Mouse (Mus musculus) CH12.LX (cell line): ENCODE measurements at regions not wholly inside any gene's neighbourhood (a gene's known extent, or its start where the extent isn't known, plus 50 kb on each side); places are given as distances from the start of the nearest gene placed in this dataset.

ENCODE experiments used
- DNase-seq: peaks from one replicate; pipeline ENCODE4 v3.0.0-alpha.2; 2013; ENCODE audit errors: extremely low read depth
- H3K27ac ChIP-seq: 2 replicates; pipeline ENCODE4 v1.5.1; 2012; ENCODE audit warnings: low read depth, mild to moderate bottlenecking, control low read depth, moderate library complexity; ENCODE audit not compliant: insufficient read depth
- H3K27me3 ChIP-seq: replicated peaks from 2 replicates; pipeline ENCODE3; 2012; ENCODE audit warnings: inconsistent platforms
- H3K36me3 ChIP-seq, 2 experiments: replicated peaks in 1 of 2; 2 replicates each; pipeline versions ENCODE3 to v1.6.1; 2012; ENCODE audit warnings: inconsistent platforms in 1 of 2, low read length in 1 of 2, mild to moderate bottlenecking in 1 of 2, mixed read lengths in 1 of 2, moderate library complexity in 1 of 2; ENCODE audit not compliant: control insufficient read depth in 1 of 2, insufficient read depth in 1 of 2
- H3K4me1 ChIP-seq, 2 experiments: 2 replicates each; pipeline ENCODE4 v1.6.1; 2012; ENCODE audit warnings: inconsistent platforms in 1 of 2, moderate library complexity in 1 of 2; ENCODE audit not compliant: insufficient read depth in 2 of 2, control insufficient read depth in 1 of 2
- H3K4me2 ChIP-seq: 2 replicates; pipeline ENCODE4 v1.6.1; 2012; ENCODE audit warnings: low read depth, mild to moderate bottlenecking, control low read depth; ENCODE audit not compliant: poor library complexity, insufficient read depth, severe bottlenecking
- H3K4me3 ChIP-seq, 3 experiments: fragments of 150-350 bp in 1 of 3; sonication (generic) in 1 of 3; replicated peaks in 1 of 3; 2 replicates each; pipeline versions ENCODE3 to v1.5.1; 2011 to 2012; ENCODE audit warnings: low read depth in 2 of 3, low read length in 2 of 3, mild to moderate bottlenecking in 2 of 3, moderate library complexity in 2 of 3, control low read depth in 1 of 3, improper control_type of control experiment in 1 of 3, inconsistent platforms in 1 of 3, mixed read lengths in 1 of 3; ENCODE audit not compliant: poor library complexity in 1 of 3
- H3K79me2 ChIP-seq: replicated peaks from 2 replicates; pipeline ENCODE4 v1.6.1; 2012; ENCODE audit warnings: mild to moderate bottlenecking, moderate library complexity; ENCODE audit not compliant: control insufficient read depth, poor library complexity, insufficient read depth, severe bottlenecking; ENCODE audit errors: extremely low read depth
- H3K9ac ChIP-seq: 2 replicates; pipeline ENCODE4 v1.6.1; 2012; ENCODE audit warnings: low read depth, mild to moderate bottlenecking, control low read depth, moderate library complexity; ENCODE audit not compliant: insufficient read depth
- H3K9me3 ChIP-seq: replicated peaks from 2 replicates; pipeline ENCODE3; 2012; ENCODE audit warnings: low read length, inconsistent platforms, mixed read lengths
- CHD1 ChIP-seq: IDR thresholded peaks from 2 replicates; pipeline ENCODE4 v1.6.1; 2012; ENCODE audit warnings: low read depth, low read length, improper control_type of control experiment, inconsistent platforms
- CHD2 ChIP-seq: IDR thresholded peaks from 2 replicates; pipeline ENCODE4 v1.6.1; 2011; ENCODE audit warnings: low read length, improper control_type of control experiment
- CTCF ChIP-seq, 2 experiments: IDR thresholded peaks in 1 of 2; conservative IDR thresholded peaks in 1 of 2; 2 replicates each; pipeline ENCODE4 v1.5.1; 2011 to 2012; ENCODE audit warnings: low read depth in 2 of 2, low read length in 2 of 2, improper control_type of control experiment in 1 of 2, inconsistent platforms in 1 of 2, mild to moderate bottlenecking in 1 of 2, moderate library complexity in 1 of 2
- EP300 ChIP-seq: IDR thresholded peaks from 2 replicates; pipeline ENCODE4 v1.6.1; 2011; ENCODE audit warnings: low read length, improper control_type of control experiment
- IRF4 ChIP-seq: IDR thresholded peaks from 2 replicates; pipeline ENCODE4 v1.6.1; 2014; ENCODE audit warnings: low read depth, mild to moderate bottlenecking, inconsistent platforms, low read length, improper control_type of control experiment
- JUN ChIP-seq: IDR thresholded peaks from 2 replicates; pipeline ENCODE4 v1.6.1; 2011; ENCODE audit warnings: low read depth, mild to moderate bottlenecking, low read length, improper control_type of control experiment, moderate library complexity; ENCODE audit not compliant: insufficient read depth
- MAFK ChIP-seq: IDR thresholded peaks from 2 replicates; pipeline ENCODE4 v1.6.1; 2011; ENCODE audit warnings: low read length, improper control_type of control experiment; ENCODE audit not compliant: insufficient replicate concordance
- MAX ChIP-seq: IDR thresholded peaks from 2 replicates; pipeline ENCODE4 v1.6.1; 2011; ENCODE audit warnings: low read length, improper control_type of control experiment
- MAZ ChIP-seq: IDR thresholded peaks from 2 replicates; pipeline ENCODE4 v1.6.1; 2012; ENCODE audit warnings: low read depth, mild to moderate bottlenecking, inconsistent platforms, low read length, improper control_type of control experiment, moderate library complexity
- MXI1 ChIP-seq: IDR thresholded peaks from 2 replicates; pipeline ENCODE4 v1.6.1; 2011; ENCODE audit warnings: mild to moderate bottlenecking, low read depth, low read length, improper control_type of control experiment
- NELFE ChIP-seq: IDR thresholded peaks from 2 replicates; pipeline ENCODE4 v1.6.1; 2011; ENCODE audit warnings: low read depth, low read length, improper control_type of control experiment
- NRF1 ChIP-seq: IDR thresholded peaks from 2 replicates; pipeline ENCODE4 v1.6.1; 2014; ENCODE audit warnings: low read depth, mild to moderate bottlenecking, inconsistent platforms, low read length, improper control_type of control experiment, moderate library complexity
- POLR2A ChIP-seq: IDR thresholded peaks from 2 replicates; pipeline ENCODE4 v1.6.1; 2011; ENCODE audit warnings: low read depth, mild to moderate bottlenecking, improper control_type of control experiment, low read length
- TCF12 ChIP-seq: IDR thresholded peaks from 2 replicates; pipeline ENCODE4 v1.6.1; 2014; ENCODE audit warnings: low read depth, mild to moderate bottlenecking, inconsistent platforms, low read length, improper control_type of control experiment
- UBTF ChIP-seq: IDR thresholded peaks from 2 replicates; pipeline ENCODE4 v1.6.1; 2012; ENCODE audit warnings: low read depth, mild to moderate bottlenecking, inconsistent platforms, low read length, improper control_type of control experiment, moderate library complexity
- USF1 ChIP-seq: IDR thresholded peaks from 2 replicates; pipeline ENCODE4 v1.6.1; 2014; ENCODE audit warnings: low read depth, mild to moderate bottlenecking, inconsistent platforms, low read length, improper control_type of control experiment
- USF2 ChIP-seq: conservative IDR thresholded peaks from 2 replicates; pipeline ENCODE4 v1.6.1; 2011; ENCODE audit warnings: low read depth, low read length, improper control_type of control experiment
- ZC3H11A ChIP-seq: IDR thresholded peaks from 2 replicates; pipeline ENCODE4 v1.6.1; 2012; ENCODE audit warnings: low read depth, mild to moderate bottlenecking, inconsistent platforms, low read length, improper control_type of control experiment
- ZKSCAN1 ChIP-seq: IDR thresholded peaks from 2 replicates; pipeline ENCODE4 v1.6.1; 2012; ENCODE audit warnings: low read depth, inconsistent platforms, low read length, improper control_type of control experiment, borderline replicate concordance
- ZMIZ1 ChIP-seq: IDR thresholded peaks from 2 replicates; pipeline ENCODE4 v1.6.1; 2012; ENCODE audit warnings: low read depth, mild to moderate bottlenecking, inconsistent platforms, low read length, improper control_type of control experiment
- ZNF384 ChIP-seq: IDR thresholded peaks from 2 replicates; pipeline ENCODE4 v1.6.1; 2012; ENCODE audit warnings: low read depth, low read length, improper control_type of control experiment, inconsistent platforms
- dilution Hi-C: fragments of 300-500 bp; cut with MboI; formaldehyde crosslinking; loops from 2 replicates; pipeline ENCODE4 v1.14.3; 2020; ENCODE audit warnings: low sequenced_read_pairs; ENCODE audit not compliant: extremely low pct_unique_long_range_greater_than_20kb, extremely low pct_ligation_motif_present
- in situ Hi-C: fragments of 300-500 bp; cut with MboI; formaldehyde crosslinking; loops from 3 replicates; pipeline ENCODE4 v1.14.3; 2019; ENCODE audit warnings: low sequenced_read_pairs, low pct_ligation_motif_present, low pct_unique_long_range_greater_than_20kb, mixed read lengths

- Histone ChIP-seq H3K36me3 (no peaks in the 10 kb centered on the region), H3K9me3 (peaks cover 71% of the 10 kb centered on the region), H3K9ac (no peak overlapping the region), H3K27me3 (no peaks in the 10 kb centered on the region), H3K27ac (no peak overlapping the region)
- TF ChIP-seq MAX: no peak
- no peak for TF ChIP-seq MAFK
- TF ChIP-seq UBTF: no peak
- no peak for TF ChIP-seq MXI1
- no peak for TF ChIP-seq TCF12
- no peak for TF ChIP-seq CHD1
- TF ChIP-seq, all 38 proteins: peak for 0
- in situ Hi-C loops: no loop called here
- dilution Hi-C loops: no loop called here
- H3K79me2 ChIP-seq: no peaks in the 10 kb centered on the region
- DNase-seq: no peak
- H3K4me2 ChIP-seq: no peak overlapping the region
- no peaks in the 10 kb centered on the region for H3K4me1 ChIP-seq
- H3K4me3 ChIP-seq: no peak overlapping the region
Observed at GRCm38 (mm10) chr11:7545621-7546020, 331.9 kb upstream of the Igfbp3 start.

GRCm38 (mm10) chr11:7534590-7534989 lies 320.9 kb upstream of the Igfbp3 start:
- Histone ChIP-seq H3K27me3 (no peaks in the 10 kb centered on the region), H3K4me1 (no peaks in the 10 kb centered on the region), H3K27ac (no peak overlapping the region), H3K9ac (no peak overlapping the region), H3K4me2 (no peak overlapping the region), H3K4me3 (no peak overlapping the region), H3K79me2 (no peaks in the 10 kb centered on the region)
- in situ Hi-C loops: no loop called here
- DNase-seq: no peak
- TF ChIP-seq USF2 (no peak), NELFE (no peak), NRF1 (no peak)
- TF ChIP-seq, all 38 proteins: peak for 0
- dilution Hi-C loops: no loop called here
- H3K9me3 ChIP-seq: peaks cover 75% of the 10 kb centered on the region
- no peaks in the 10 kb centered on the region for H3K36me3 ChIP-seq

- in situ Hi-C loops (no loop called here), dilution Hi-C loops (no loop called here)
- H3K4me1 ChIP-seq: no peaks in the 10 kb centered on the region
- TF ChIP-seq MAZ (no peak), ZMIZ1 (no peak), CHD2 (no peak), EP300 (no peak), IRF4 (no peak), CTCF (conservative IDR thresholded peaks at IDR 0.05 in 1 of 2, IDR thresholded peaks at IDR 0.05 in 1 of 2; ENCODE audit: low read depth in 2 of 2, low read length in 2 of 2) (no peak), NELFE (no peak), MAX (no peak), MXI1 (no peak), TCF12 (no peak), JUN (no peak), POLR2A (no peak), ZKSCAN1 (no peak), ZC3H11A (no peak), MAFK (no peak), ZNF384 (no peak), USF1 (no peak)
- no peaks in the 10 kb centered on the region for H3K27me3 ChIP-seq
- DNase-seq: no peak
- peaks cover 71% of the 10 kb centered on the region for H3K9me3 ChIP-seq
- no peak overlapping the region for H3K4me3 ChIP-seq
- H3K27ac ChIP-seq: no peak overlapping the region
- no peak overlapping the region for H3K9ac ChIP-seq
- H3K79me2 ChIP-seq: no peaks in the 10 kb centered on the region
- no peak overlapping the region for H3K4me2 ChIP-seq
- H3K36me3 ChIP-seq: no peaks in the 10 kb centered on the region
Observed at GRCm38 (mm10) chr11:7533327-7533726, 319.6 kb upstream of the Igfbp3 start.
